Mouse (Mus musculus) CH12.LX (cell line): ENCODE data around the gene Zfyve28. TPM values are rescaled to one million over a fixed set of nuclear protein-coding genes. Genes with fewer than 3 reads are reported as not detected.

Experiments used
- DNase-seq: peaks from one replicate; pipeline ENCODE4 v3.0.0-alpha.2; 2013; ENCODE audit errors: extremely low read depth
- H3K27ac ChIP-seq: 2 replicates; pipeline ENCODE4 v1.5.1; 2012; ENCODE audit warnings: low read depth, mild to moderate bottlenecking, control low read depth, moderate library complexity; ENCODE audit not compliant: insufficient read depth
- H3K27me3 ChIP-seq: replicated peaks from 2 replicates; pipeline ENCODE3; 2012; ENCODE audit warnings: inconsistent platforms
- H3K36me3 ChIP-seq, 2 experiments: replicated peaks in 1 of 2; 2 replicates each; pipeline versions ENCODE3 to v1.6.1; 2012; ENCODE audit warnings: inconsistent platforms in 1 of 2, low read length in 1 of 2, mild to moderate bottlenecking in 1 of 2, mixed read lengths in 1 of 2, moderate library complexity in 1 of 2; ENCODE audit not compliant: control insufficient read depth in 1 of 2, insufficient read depth in 1 of 2
- H3K4me1 ChIP-seq, 2 experiments: 2 replicates each; pipeline ENCODE4 v1.6.1; 2012; ENCODE audit warnings: inconsistent platforms in 1 of 2, moderate library complexity in 1 of 2; ENCODE audit not compliant: insufficient read depth in 2 of 2, control insufficient read depth in 1 of 2
- H3K4me2 ChIP-seq: 2 replicates; pipeline ENCODE4 v1.6.1; 2012; ENCODE audit warnings: low read depth, mild to moderate bottlenecking, control low read depth; ENCODE audit not compliant: poor library complexity, insufficient read depth, severe bottlenecking
- H3K4me3 ChIP-seq, 3 experiments: fragments of 150-350 bp in 1 of 3; sonication (generic) in 1 of 3; replicated peaks in 1 of 3; 2 replicates each; pipeline versions ENCODE3 to v1.5.1; 2011 to 2012; ENCODE audit warnings: low read depth in 2 of 3, low read length in 2 of 3, mild to moderate bottlenecking in 2 of 3, moderate library complexity in 2 of 3, control low read depth in 1 of 3, improper control_type of control experiment in 1 of 3, inconsistent platforms in 1 of 3, mixed read lengths in 1 of 3; ENCODE audit not compliant: poor library complexity in 1 of 3
- H3K79me2 ChIP-seq: replicated peaks from 2 replicates; pipeline ENCODE4 v1.6.1; 2012; ENCODE audit warnings: mild to moderate bottlenecking, moderate library complexity; ENCODE audit not compliant: control insufficient read depth, poor library complexity, insufficient read depth, severe bottlenecking; ENCODE audit errors: extremely low read depth
- H3K9ac ChIP-seq: 2 replicates; pipeline ENCODE4 v1.6.1; 2012; ENCODE audit warnings: low read depth, mild to moderate bottlenecking, control low read depth, moderate library complexity; ENCODE audit not compliant: insufficient read depth
- H3K9me3 ChIP-seq: replicated peaks from 2 replicates; pipeline ENCODE3; 2012; ENCODE audit warnings: low read length, inconsistent platforms, mixed read lengths
- CHD1 ChIP-seq: IDR thresholded peaks from 2 replicates; pipeline ENCODE4 v1.6.1; 2012; ENCODE audit warnings: low read depth, low read length, improper control_type of control experiment, inconsistent platforms
- CTCF ChIP-seq, 2 experiments: IDR thresholded peaks in 1 of 2; conservative IDR thresholded peaks in 1 of 2; 2 replicates each; pipeline ENCODE4 v1.5.1; 2011 to 2012; ENCODE audit warnings: low read depth in 2 of 2, low read length in 2 of 2, improper control_type of control experiment in 1 of 2, inconsistent platforms in 1 of 2, mild to moderate bottlenecking in 1 of 2, moderate library complexity in 1 of 2
- E2F4 ChIP-seq: IDR thresholded peaks from 2 replicates; pipeline ENCODE4 v1.6.1; 2011; ENCODE audit warnings: low read depth, low read length, improper control_type of control experiment; ENCODE audit not compliant: insufficient replicate concordance
- ETS1 ChIP-seq: conservative IDR thresholded peaks from 2 replicates; pipeline ENCODE4 v1.6.1; 2012; ENCODE audit warnings: low read depth, mild to moderate bottlenecking, inconsistent platforms, low read length, improper control_type of control experiment, moderate library complexity
- GABPA ChIP-seq: IDR thresholded peaks from 2 replicates; pipeline ENCODE4 v1.6.1; 2012; ENCODE audit warnings: low read depth, low read length, improper control_type of control experiment, inconsistent platforms; ENCODE audit not compliant: insufficient replicate concordance
- HCFC1 ChIP-seq: IDR thresholded peaks from 2 replicates; pipeline ENCODE4 v1.6.1; 2012; ENCODE audit warnings: low read depth, mild to moderate bottlenecking, inconsistent platforms, low read length, improper control_type of control experiment
- JUND ChIP-seq: conservative IDR thresholded peaks from 2 replicates; pipeline ENCODE4 v1.6.1; 2011; ENCODE audit warnings: low read depth, low read length, improper control_type of control experiment
- KAT2A ChIP-seq: IDR thresholded peaks from 2 replicates; pipeline ENCODE4 v1.6.1; 2012; ENCODE audit warnings: low read length, improper control_type of control experiment, inconsistent platforms; ENCODE audit not compliant: insufficient replicate concordance
- MAFK ChIP-seq: IDR thresholded peaks from 2 replicates; pipeline ENCODE4 v1.6.1; 2011; ENCODE audit warnings: low read length, improper control_type of control experiment; ENCODE audit not compliant: insufficient replicate concordance
- MAX ChIP-seq: IDR thresholded peaks from 2 replicates; pipeline ENCODE4 v1.6.1; 2011; ENCODE audit warnings: low read length, improper control_type of control experiment
- MAZ ChIP-seq: IDR thresholded peaks from 2 replicates; pipeline ENCODE4 v1.6.1; 2012; ENCODE audit warnings: low read depth, mild to moderate bottlenecking, inconsistent platforms, low read length, improper control_type of control experiment, moderate library complexity
- MEF2A ChIP-seq: IDR thresholded peaks from 2 replicates; pipeline ENCODE4 v1.6.1; 2014; ENCODE audit warnings: low read depth, mild to moderate bottlenecking, inconsistent platforms, low read length, improper control_type of control experiment, borderline replicate concordance
- MXI1 ChIP-seq: IDR thresholded peaks from 2 replicates; pipeline ENCODE4 v1.6.1; 2011; ENCODE audit warnings: mild to moderate bottlenecking, low read depth, low read length, improper control_type of control experiment
- NELFE ChIP-seq: IDR thresholded peaks from 2 replicates; pipeline ENCODE4 v1.6.1; 2011; ENCODE audit warnings: low read depth, low read length, improper control_type of control experiment
- NRF1 ChIP-seq: IDR thresholded peaks from 2 replicates; pipeline ENCODE4 v1.6.1; 2014; ENCODE audit warnings: low read depth, mild to moderate bottlenecking, inconsistent platforms, low read length, improper control_type of control experiment, moderate library complexity
- PAX5 ChIP-seq: IDR thresholded peaks from 2 replicates; pipeline ENCODE4 v1.6.1; 2012; ENCODE audit warnings: low read length, inconsistent platforms, mixed read lengths
- POLR2A ChIP-seq: IDR thresholded peaks from 2 replicates; pipeline ENCODE4 v1.6.1; 2011; ENCODE audit warnings: low read depth, mild to moderate bottlenecking, improper control_type of control experiment, low read length
- RAD21 ChIP-seq: IDR thresholded peaks from 2 replicates; pipeline ENCODE4 v1.6.1; 2011; ENCODE audit warnings: low read depth, mild to moderate bottlenecking, low read length, improper control_type of control experiment, moderate library complexity
- TCF12 ChIP-seq: IDR thresholded peaks from 2 replicates; pipeline ENCODE4 v1.6.1; 2014; ENCODE audit warnings: low read depth, mild to moderate bottlenecking, inconsistent platforms, low read length, improper control_type of control experiment
- UBTF ChIP-seq: IDR thresholded peaks from 2 replicates; pipeline ENCODE4 v1.6.1; 2012; ENCODE audit warnings: low read depth, mild to moderate bottlenecking, inconsistent platforms, low read length, improper control_type of control experiment, moderate library complexity
- USF1 ChIP-seq: IDR thresholded peaks from 2 replicates; pipeline ENCODE4 v1.6.1; 2014; ENCODE audit warnings: low read depth, mild to moderate bottlenecking, inconsistent platforms, low read length, improper control_type of control experiment
- ZC3H11A ChIP-seq: IDR thresholded peaks from 2 replicates; pipeline ENCODE4 v1.6.1; 2012; ENCODE audit warnings: low read depth, mild to moderate bottlenecking, inconsistent platforms, low read length, improper control_type of control experiment
- ZKSCAN1 ChIP-seq: IDR thresholded peaks from 2 replicates; pipeline ENCODE4 v1.6.1; 2012; ENCODE audit warnings: low read depth, inconsistent platforms, low read length, improper control_type of control experiment, borderline replicate concordance
- ZMIZ1 ChIP-seq: IDR thresholded peaks from 2 replicates; pipeline ENCODE4 v1.6.1; 2012; ENCODE audit warnings: low read depth, mild to moderate bottlenecking, inconsistent platforms, low read length, improper control_type of control experiment
- dilution Hi-C: fragments of 300-500 bp; cut with MboI; formaldehyde crosslinking; loops from 2 replicates; pipeline ENCODE4 v1.14.3; 2020; ENCODE audit warnings: low sequenced_read_pairs; ENCODE audit not compliant: extremely low pct_unique_long_range_greater_than_20kb, extremely low pct_ligation_motif_present
- in situ Hi-C: fragments of 300-500 bp; cut with MboI; formaldehyde crosslinking; loops from 3 replicates; pipeline ENCODE4 v1.14.3; 2019; ENCODE audit warnings: low sequenced_read_pairs, low pct_ligation_motif_present, low pct_unique_long_range_greater_than_20kb, mixed read lengths
- polyA plus RNA-seq: library from polyadenylated mRNA; unstranded; fragments of >175 nt; gene quantifications from 2 replicates; pipeline ENCODE4 v1.2.1, GENCODE M21; 2012; ENCODE audit warnings: low read depth; ENCODE audit not compliant: insufficient read length
- total RNA-seq, 2 experiments: library from RNA; depleted of rRNA; stranded (reverse); fragments of 300-350 nt in 1 of 2; fragments of >200 nt in 1 of 2; gene quantifications; 2 replicates each; pipeline ENCODE4 v1.2.3; 2012 to 2014

The Zfyve28 gene
- total and polyA plus RNA-seq, 3 experiments, result 1.7 to 2.8 (median 2.0) TPM

- Histone ChIP-seq H3K4me2 (peak overlapping the region; percentile 81), H3K27me3 (peaks cover 14% of the 10 kb centered on the region), H3K79me2 (no peaks in the 10 kb centered on the region), H3K9ac (peak overlapping the region; percentile 67), H3K4me3 (peak overlapping the region; percentile 63 to 87 (median 70)), H3K27ac (no peak overlapping the region), H3K9me3 (no peaks in the 10 kb centered on the region), H3K36me3 (peaks cover 0 to 2% of the 10 kb centered on the region in 2 experiments), H3K4me1 (peaks cover 28 to 49% of the 10 kb centered on the region in 2 experiments)
- in situ Hi-C loops (no loop called here), dilution Hi-C loops (no loop called here)
- no peak for DNase-seq
- TF ChIP-seq MEF2A (no peak), CTCF (conservative IDR thresholded peaks at IDR 0.05 in 1 of 2, IDR thresholded peaks at IDR 0.05 in 1 of 2; ENCODE audit: low read depth in 2 of 2, low read length in 2 of 2) (no peak), TCF12 (no peak), MAZ (no peak), KAT2A (no peak), POLR2A (no peak), USF1 (no peak), JUND (no peak), ETS1 (no peak), HCFC1 (no peak), NRF1 (no peak), CHD1 (no peak), MAFK (no peak), MXI1 (no peak), MAX (no peak), RAD21 (no peak), GABPA (no peak)
These were observed 101.9 kb downstream of the Zfyve28 start for GRCm38 (mm10) chr5:34186391-34186790.

DNA sequence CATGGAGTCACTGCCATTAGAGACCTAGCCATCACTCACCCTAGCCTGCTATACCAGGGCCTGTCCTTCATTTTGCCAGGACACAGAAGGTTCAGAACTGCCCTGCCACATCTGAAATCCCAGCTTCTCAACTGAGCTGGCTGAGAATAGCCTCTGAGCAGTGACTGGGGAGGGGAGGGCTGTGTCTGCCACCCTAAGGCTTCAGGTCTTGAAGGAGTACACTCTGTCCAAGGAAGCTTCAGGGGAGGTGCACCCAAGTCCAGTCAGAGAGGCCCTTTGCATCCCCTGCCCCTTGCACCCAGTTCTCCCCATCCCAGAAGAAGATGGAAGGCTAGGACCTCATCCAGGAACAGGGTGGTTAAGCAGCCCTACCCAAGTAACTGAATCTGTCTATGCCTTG lies 102.5 kb downstream of the Zfyve28 start:
- dilution Hi-C loops (no loop called here), in situ Hi-C loops (no loop called here)
- Histone ChIP-seq H3K9ac (no peak overlapping the region), H3K36me3 (peaks cover 0 to 2% of the 10 kb centered on the region in 2 experiments), H3K4me1 (peaks cover 28 to 46% of the 10 kb centered on the region in 2 experiments), H3K27ac (no peak overlapping the region), H3K79me2 (no peaks in the 10 kb centered on the region), H3K9me3 (no peaks in the 10 kb centered on the region), H3K27me3 (peaks cover 14% of the 10 kb centered on the region), H3K4me3 (no peak overlapping the region), H3K4me2 (0 out of 2 replicates have a peak overlapping the region, but pooled peaks have one; percentile 81)
- no peak for DNase-seq
- TF ChIP-seq ZKSCAN1, result no peak
- no peak for TF ChIP-seq NELFE
- no peak for TF ChIP-seq ZMIZ1
- no peak for TF ChIP-seq UBTF
- TF ChIP-seq ETS1, result no peak
- TF ChIP-seq ZC3H11A, result no peak
- TF ChIP-seq PAX5, result no peak
- TF ChIP-seq E2F4, result no peak
- TF ChIP-seq POLR2A, result no peak
- TF ChIP-seq JUND, result no peak
